Mouse (Mus musculus) thymus, postnatal 25 days (tissue): Measurements from ENCODE around the gene Plcb2.

ENCODE experiments used
- DNase-seq: peaks from one replicate; pipeline ENCODE4 v3.0.0; 2022

Gene Plcb2

DNA sequence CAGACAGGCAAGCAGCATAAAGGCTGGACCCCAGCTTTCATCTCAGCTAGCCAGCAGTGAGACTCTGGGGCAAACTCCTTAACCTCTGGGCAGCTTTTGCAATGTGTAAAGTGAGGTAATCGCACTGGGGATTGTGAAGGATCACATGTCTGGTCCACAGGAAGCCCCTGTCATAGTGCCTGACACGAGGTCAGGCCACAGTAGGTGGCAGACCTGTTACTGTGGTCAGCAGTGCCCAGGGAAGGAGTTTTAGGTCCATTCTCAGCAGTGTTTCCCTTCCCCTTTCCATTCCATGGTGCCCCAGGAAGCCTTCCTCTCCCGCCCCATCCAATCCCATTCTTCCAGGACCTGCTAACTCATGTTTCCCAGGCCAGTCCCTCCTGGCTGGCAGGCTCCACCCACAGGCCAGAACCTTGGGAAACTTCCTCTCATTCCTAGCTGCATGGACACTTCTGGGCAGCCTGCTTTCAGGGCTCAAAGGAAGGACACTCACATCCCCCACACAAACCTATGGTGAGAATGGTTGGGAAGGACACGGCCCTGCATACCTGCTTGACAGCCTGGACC lies 18.5 kb downstream of the Plcb2 start:
- no peak for DNase-seq

DNA sequence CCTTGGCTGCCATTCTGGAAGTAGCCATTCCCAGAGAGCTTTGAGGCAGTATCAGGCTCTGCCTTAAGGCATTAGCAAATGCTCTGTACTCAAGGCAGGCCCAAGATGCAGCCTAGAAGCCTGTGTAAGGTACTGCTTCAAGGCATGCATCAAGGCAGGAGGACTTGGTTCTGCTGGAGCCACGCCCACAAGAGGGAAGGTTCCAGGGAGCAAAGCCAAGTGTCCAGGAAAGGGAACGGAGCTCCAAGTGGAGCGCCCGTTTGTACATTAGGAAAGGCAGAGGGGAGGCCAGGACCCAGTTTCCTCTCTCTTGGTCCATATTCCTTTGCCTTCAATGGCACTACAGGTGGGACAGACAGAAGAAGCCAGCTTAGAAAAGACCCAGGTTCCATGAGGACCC lies 19.8 kb downstream of the Plcb2 start:
- DNase-seq: no peak

DNA sequence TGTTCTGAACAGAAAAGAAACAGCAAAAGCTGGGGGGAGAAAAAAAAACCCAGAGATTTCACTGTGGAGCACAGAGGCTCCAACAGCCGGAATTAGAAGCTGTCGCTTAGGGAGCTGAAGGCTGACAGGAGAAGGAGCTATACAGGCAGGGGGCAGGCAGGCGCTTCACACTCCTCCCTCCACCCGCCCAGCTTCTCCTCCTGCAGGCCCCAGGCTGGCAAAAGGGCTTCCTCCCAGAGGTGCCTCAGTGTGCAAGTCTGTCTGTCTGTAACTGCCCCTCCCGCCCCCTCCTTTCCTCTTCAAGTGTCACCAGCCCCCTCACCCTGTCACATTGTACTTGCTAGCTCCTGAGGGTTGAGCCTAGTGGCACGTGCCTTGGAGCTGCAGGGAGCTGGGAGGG lies 21.8 kb downstream of the Plcb2 start:
- no peak for DNase-seq

- peak; percentile 37 for DNase-seq
Observed at GRCm38 (mm10) chr2:118703913-118704730, 24.1 kb downstream of the Plcb2 start, which contains the start of gene Ankrd63. Ankrd63 (minus strand) TSS chr2:118703963.

DNA sequence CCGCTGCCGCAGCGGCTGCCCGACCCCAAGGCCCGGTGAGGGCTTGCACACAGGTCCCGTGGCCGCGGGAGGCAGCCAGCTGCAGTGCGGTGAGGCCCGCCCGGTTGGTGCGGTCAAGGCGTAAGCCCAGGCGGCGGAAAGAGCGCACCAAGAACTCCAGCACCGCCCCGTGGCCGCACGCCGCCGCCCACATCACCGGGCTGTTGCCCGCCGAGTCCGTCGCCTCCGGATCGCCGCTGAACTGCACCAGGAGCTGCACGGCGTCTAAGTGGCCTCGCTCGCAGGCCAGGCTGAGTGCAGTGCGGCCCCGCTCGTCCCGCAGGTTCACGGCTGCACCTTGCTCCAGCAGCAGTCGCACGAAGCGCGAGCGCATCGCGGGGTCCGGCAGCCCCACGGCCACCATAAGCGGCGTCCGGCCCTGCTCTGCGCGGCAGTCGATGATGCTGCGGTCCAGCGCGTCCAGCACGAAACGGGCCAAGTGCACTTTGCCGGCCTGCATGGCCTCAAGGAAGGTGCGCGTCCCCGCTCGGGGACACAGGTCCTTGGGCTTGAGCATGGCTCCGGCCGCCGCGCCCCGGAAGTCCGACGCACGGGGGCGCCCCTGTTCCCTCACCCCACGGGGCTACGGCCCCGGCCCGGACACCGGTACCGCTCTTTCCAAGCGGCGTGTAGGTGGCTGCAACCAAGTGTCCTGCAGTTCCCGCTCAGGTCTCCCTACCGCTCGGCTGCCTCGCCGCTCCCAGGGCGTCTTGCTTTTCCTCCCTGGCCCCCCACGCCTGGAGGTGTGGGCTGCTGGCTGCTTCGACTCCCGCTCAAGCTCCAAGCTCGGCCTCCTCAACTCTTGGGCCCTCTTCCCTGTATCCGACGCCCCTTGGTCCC lies 25.1 kb downstream of the Plcb2 start:
- DNase-seq: peak; percentile 38

DNA sequence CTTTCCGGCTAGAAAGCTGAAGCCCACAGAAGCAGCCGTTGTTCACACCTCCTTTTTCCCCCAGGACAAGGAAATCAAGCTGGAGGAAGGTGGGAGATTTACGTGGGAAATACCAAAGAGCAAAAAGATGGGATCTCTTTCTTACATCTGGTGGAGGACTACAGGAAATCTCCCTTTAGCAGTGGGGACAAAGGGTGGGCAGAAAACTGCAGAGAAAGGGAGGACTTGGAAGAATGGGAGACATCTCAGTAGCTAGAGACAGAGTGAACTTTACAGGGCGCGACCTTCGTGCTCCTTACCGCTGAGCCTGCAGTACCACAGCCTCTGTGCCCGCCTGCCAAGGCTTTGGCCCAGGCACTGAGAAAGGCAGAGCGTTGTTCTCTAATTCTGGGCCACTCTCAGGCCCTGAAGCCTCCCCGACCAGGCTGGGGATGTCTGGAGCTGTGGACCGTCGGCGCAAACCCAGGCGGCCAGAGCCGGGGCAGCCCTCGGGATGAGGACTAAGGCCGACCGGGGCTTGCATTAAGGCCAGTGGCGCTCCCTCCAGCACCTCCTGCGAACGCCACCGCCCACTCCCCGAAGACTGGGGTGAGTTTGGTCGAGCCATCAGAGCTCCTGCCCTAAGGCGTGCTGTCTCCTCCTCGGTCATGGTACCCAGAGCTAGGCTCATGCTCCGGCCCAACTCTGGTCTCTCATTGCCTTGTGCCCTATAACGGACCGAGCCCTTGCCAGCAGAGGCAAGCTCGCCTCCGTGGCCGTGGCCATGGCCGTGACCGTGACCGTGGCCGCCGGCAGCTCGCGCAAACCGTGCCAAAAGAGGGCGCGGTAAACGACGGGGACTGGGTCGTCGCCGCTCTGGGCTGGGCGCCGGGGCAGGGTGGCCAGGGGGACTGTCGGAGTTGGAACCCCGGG lies 26.0 kb downstream of the Plcb2 start:
- DNase-seq: no peak

DNA sequence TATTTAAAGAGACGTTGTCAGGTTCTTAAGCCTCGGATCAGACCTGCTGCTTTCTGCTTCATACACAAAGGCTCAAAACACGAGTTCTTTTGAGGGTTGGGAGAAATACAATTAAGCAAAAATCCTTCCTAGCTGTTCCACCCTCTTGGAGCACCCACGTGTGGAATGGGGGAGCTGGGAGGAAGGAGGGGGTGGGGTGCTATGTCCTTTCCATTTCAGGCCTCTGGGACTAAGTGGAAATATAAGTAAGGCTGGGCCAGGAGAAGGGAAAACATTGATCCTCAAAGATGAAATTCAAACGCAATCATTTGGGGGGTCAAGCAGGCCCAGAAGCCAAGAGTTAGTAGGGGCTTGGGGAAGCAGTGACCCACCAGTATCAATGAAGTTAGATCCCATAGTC lies 27.1 kb downstream of the Plcb2 start:
- DNase-seq: no peak

- peak; percentile 83 for DNase-seq
Observed at GRCm38 (mm10) chr2:118700179-118701062, 27.8 kb downstream of the Plcb2 start.

DNA sequence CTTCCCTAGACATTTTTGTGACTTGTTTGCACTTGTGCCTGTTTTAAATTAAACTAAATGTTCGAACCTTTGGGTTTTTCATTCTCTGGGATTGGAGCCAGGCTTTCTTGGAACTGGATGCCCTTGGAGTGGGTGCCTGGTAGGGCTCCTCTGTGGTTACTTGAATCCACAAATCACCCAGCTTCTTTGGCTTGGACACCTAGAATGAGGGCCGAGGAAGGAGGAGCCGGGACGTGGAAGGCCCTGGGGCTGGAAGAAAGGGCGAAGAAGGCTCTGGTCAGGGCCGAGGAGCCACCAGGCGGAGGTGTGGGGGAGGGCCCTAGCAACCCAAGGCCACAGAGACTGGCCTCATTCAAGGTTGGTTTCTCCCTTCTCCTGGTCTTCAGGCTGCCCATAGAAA lies 30.3 kb downstream of the Plcb2 start:
- no peak for DNase-seq

DNA sequence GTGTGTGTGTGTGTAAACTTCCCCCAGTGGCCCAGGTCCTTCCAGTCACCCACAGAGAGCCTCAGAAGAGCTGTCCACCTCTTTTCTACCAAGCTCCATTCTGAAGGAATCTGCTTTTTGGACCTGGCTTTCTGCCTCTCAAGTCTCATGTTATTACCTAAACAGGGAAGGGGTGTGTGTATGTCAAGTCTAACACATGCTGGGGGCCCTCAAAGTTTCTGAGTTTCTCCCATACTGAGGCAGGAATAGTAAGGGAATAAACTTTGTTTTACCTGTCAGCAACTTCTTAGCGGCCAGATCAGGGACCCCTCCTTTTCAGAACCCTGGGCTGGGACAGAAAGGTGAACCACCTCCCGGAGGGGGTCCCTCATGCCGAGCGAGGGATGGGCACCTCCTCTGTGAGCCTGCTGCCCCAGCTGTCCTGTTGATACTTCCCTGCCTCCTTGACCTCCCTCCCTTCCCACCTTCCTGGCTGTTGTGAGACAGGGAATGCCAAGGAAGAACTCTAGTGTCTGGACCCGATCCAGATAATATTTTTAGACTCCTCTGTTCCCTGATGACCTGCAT lies 30.8 kb downstream of the Plcb2 start:
- no peak for DNase-seq

DNA sequence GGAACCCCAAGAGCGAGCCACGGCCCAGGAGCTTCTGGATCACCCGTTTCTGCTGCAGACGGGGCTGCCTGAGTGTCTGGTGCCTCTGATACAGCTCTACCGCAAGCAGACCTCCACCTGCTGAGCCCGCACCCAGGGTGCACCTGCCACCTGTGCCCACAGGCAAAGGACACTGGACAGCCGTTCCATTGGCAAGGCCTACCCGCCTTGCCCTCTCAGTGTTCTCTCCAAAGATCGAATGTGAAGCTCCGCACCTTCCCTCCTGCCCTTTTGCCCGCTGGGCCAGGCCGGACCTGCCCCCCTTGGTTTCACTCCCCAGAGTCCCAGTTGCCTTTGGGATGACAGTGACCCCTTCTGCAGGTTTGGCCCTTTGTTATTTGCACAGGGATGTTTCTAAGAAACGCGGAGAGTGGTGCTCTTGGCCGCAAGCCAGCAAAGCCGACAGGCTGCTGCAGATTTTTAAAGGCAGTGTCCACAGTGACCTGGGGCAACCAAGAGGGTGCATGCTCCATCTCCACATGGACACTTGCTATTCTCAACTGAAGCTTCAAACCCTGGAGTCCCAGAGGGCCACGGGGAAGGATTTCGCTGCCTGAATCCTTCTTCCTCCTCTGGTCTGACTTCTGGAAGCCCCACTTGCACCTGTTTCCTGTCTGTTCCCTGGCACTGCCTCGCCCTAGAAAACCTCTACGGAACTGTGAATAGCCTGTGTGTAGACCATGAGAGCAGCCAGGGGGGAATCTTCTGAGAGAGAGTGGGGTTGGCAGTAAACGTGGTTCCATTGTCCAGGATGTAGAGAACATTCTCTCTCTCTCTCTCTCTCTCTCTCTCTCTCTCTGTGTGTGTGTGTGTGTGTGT lies 31.6 kb downstream of the Plcb2 start:
- peak; percentile 43 for DNase-seq

GRCm38 (mm10) chr2:118695677-118696232 lies 32.5 kb downstream of the Plcb2 start:
- peak; percentile 69 for DNase-seq

GRCm38 (mm10) chr2:118693370-118693966 lies 34.8 kb downstream of the Plcb2 start:
- no peak for DNase-seq

- DNase-seq: no peak
Observed at GRCm38 (mm10) chr2:118689875-118690274, 38.4 kb downstream of the Plcb2 start.

GRCm38 (mm10) chr2:118687791-118688190 lies 40.4 kb downstream of the Plcb2 start:
- DNase-seq: no peak

- DNase-seq: no peak
Observed at GRCm38 (mm10) chr2:118686693-118687092, 41.5 kb downstream of the Plcb2 start.

- no peak for DNase-seq
Observed at GRCm38 (mm10) chr2:118685088-118685487, 43.1 kb downstream of the Plcb2 start.

GRCm38 (mm10) chr2:118682544-118683260 lies 45.5 kb downstream of the Plcb2 start:
- no peak for DNase-seq

- no peak for DNase-seq
Observed at GRCm38 (mm10) chr2:118680926-118681325, 47.3 kb downstream of the Plcb2 start.
